Mouse (Mus musculus): ENCODE measurements at regions not wholly inside any gene's neighbourhood (a gene's known extent, or its start where the extent isn't known, plus 50 kb on each side); places are given as distances from the start of the nearest gene placed in this dataset.

- H3K27ac ChIP-seq (ENCODE audit: low read depth, low read length), result no peak overlapping the region
- 67% methylated on average over 4 of the region's 4 CpGs for WGBS (ENCODE audit: insufficient replicate concordance)
Observed at GRCm38 (mm10) chr10:17260615-17261014, 462.4 kb upstream of the Cited2 start.

DNA sequence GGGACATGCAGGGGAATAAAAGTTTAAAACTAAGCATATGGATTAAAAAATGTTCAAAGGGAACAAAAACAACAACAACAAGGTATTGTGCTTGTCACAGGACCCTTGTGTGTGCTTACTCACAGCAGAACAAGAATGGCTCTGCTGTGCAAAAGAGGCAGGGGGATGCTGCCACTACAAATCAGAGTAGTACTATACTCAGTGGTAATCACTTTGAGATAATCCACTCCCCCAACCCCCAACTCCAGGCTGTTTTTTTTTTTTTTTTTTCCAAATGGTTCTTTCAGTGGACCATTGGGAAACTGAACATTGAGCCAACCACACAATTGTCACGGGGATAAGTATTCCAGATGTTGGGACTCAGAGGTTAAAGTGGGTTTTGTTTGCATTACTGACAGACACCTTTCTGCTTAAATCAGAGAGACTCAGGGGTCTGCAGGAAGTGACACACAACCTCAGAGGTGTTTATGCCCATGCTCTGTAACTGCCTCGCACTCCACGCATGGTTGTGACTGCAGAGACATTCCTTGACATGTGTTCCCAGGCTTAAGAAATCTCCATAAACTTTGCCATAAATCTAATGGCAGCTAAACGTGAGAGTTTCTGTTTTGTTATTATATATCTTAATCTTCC, 461.7 kb upstream of the Cited2 start:
- no peak overlapping the region for H3K4me3 ChIP-seq (ENCODE audit: low read depth, low read length)
- H3K9me3 ChIP-seq (replicated peaks; ENCODE audit: control insufficient read depth, low read length), result no peaks in the 10 kb centered on the region
- H3K4me2 ChIP-seq, result no peak overlapping the region
- H3K4me1 ChIP-seq (ENCODE audit: control insufficient read depth, insufficient read depth, low read length), result no peaks in the 10 kb centered on the region
- 66% methylated on average over 4 of the region's 4 CpGs for WGBS (ENCODE audit: insufficient replicate concordance)
- no peak overlapping the region for H3K9ac ChIP-seq (ENCODE audit: low read depth, low read length)
- no peak for ATAC-seq (replicated peaks; ENCODE audit: insufficient number of reproducible peaks, low FRiP score, low TSS enrichment)
- H3K27ac ChIP-seq (ENCODE audit: low read depth, low read length), result no peak overlapping the region
- no peaks in the 10 kb centered on the region for H3K27me3 ChIP-seq (ENCODE audit: control insufficient read depth, insufficient read depth, low read length)
- H3K36me3 ChIP-seq (ENCODE audit: control insufficient read depth, insufficient read depth, low read length), result no peaks in the 10 kb centered on the region

More at GRCm38 (mm10) chr10:17260615-17261014, 462.4 kb upstream of the Cited2 start:
- H3K4me1 ChIP-seq (ENCODE audit: control insufficient read depth, insufficient read depth, low read length), result no peaks in the 10 kb centered on the region
- H3K9me3 ChIP-seq (replicated peaks; ENCODE audit: control insufficient read depth, low read length), result no peaks in the 10 kb centered on the region
- H3K4me2 ChIP-seq, result no peak overlapping the region
- no peak for ATAC-seq (replicated peaks; ENCODE audit: insufficient number of reproducible peaks, low FRiP score, low TSS enrichment)
- no peak overlapping the region for H3K9ac ChIP-seq (ENCODE audit: low read depth, low read length)
- H3K4me3 ChIP-seq (ENCODE audit: low read depth, low read length), result no peak overlapping the region
- H3K36me3 ChIP-seq (ENCODE audit: control insufficient read depth, insufficient read depth, low read length), result no peaks in the 10 kb centered on the region
- H3K27me3 ChIP-seq (ENCODE audit: control insufficient read depth, insufficient read depth, low read length), result no peaks in the 10 kb centered on the region

DNA sequence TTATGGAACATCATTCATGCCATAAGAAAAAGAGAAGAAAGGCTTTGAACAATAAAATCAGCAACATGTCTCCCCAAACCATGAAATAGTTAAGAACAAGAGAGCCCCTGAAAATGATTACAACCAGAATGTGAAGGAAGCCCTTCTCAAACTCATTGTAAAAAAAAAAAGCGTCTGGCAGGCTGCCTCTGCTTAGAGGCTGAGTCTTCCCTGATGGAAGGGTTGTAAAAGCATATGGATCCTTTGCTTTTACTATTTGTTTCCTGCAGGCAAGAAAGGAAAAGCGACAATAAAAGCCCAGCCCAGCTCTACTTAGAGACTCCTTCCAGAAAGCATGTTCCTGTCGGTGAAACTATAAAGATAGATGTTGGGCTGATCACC, 461.2 kb upstream of the Cited2 start:
- no peak overlapping the region for H3K4me2 ChIP-seq
- no peaks in the 10 kb centered on the region for H3K36me3 ChIP-seq (ENCODE audit: control insufficient read depth, insufficient read depth, low read length)
- no peak overlapping the region for H3K9ac ChIP-seq (ENCODE audit: low read depth, low read length)
- H3K27me3 ChIP-seq (ENCODE audit: control insufficient read depth, insufficient read depth, low read length), result no peaks in the 10 kb centered on the region
- WGBS (ENCODE audit: insufficient replicate concordance), result 59% methylated on average over 3 of the region's 3 CpGs
- H3K9me3 ChIP-seq (replicated peaks; ENCODE audit: control insufficient read depth, low read length), result no peaks in the 10 kb centered on the region
- no peak for ATAC-seq (replicated peaks; ENCODE audit: insufficient number of reproducible peaks, low FRiP score, low TSS enrichment)
- no peak overlapping the region for H3K27ac ChIP-seq (ENCODE audit: low read depth, low read length)
- H3K4me3 ChIP-seq (ENCODE audit: low read depth, low read length), result no peak overlapping the region
- no peaks in the 10 kb centered on the region for H3K4me1 ChIP-seq (ENCODE audit: control insufficient read depth, insufficient read depth, low read length)

DNA sequence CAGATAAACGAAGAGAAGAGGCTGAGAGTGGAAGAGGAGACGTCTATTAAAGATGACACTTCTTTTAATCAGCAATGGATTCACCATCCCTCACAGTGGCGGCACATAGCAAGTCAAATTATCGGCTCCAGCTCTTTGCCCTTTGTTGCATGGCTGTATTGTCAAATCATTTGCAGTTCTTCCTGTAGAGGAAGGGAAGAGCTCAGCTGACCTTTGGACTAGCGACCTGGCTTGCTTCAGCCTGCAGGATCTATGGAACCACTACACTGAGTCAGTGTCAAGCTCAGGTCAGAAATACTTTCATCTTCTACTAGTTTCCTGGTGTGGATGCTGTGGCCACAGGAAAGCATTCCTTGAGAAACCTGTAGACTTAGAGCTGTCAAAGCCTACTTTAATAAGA, 450.4 kb upstream of the Cited2 start:
- Histone ChIP-seq H3K9ac (ENCODE audit: low read depth, low read length) (no peak overlapping the region), H3K27ac (ENCODE audit: low read depth, low read length) (no peak overlapping the region), H3K27me3 (ENCODE audit: control insufficient read depth, insufficient read depth, low read length) (no peaks in the 10 kb centered on the region), H3K4me2 (no peak overlapping the region), H3K4me3 (ENCODE audit: low read depth, low read length) (no peak overlapping the region), H3K9me3 (replicated peaks; ENCODE audit: control insufficient read depth, low read length) (no peaks in the 10 kb centered on the region), H3K4me1 (ENCODE audit: control insufficient read depth, insufficient read depth, low read length) (no peaks in the 10 kb centered on the region), H3K36me3 (ENCODE audit: control insufficient read depth, insufficient read depth, low read length) (no peaks in the 10 kb centered on the region)
- ATAC-seq (replicated peaks; ENCODE audit: insufficient number of reproducible peaks, low FRiP score, low TSS enrichment), result no peak
- WGBS (ENCODE audit: insufficient replicate concordance), result 63% methylated on average over 5 of the region's 5 CpGs

GRCm38 (mm10) chr10:17273855-17274254, 449.2 kb upstream of the Cited2 start:
- no peaks in the 10 kb centered on the region for H3K36me3 ChIP-seq (ENCODE audit: control insufficient read depth, insufficient read depth, low read length)
- ATAC-seq (replicated peaks; ENCODE audit: insufficient number of reproducible peaks, low FRiP score, low TSS enrichment), result no peak
- no peak overlapping the region for H3K4me2 ChIP-seq
- no peak overlapping the region for H3K9ac ChIP-seq (ENCODE audit: low read depth, low read length)
- WGBS (ENCODE audit: insufficient replicate concordance), result 81% methylated on average over 3 of the region's 3 CpGs
- H3K27me3 ChIP-seq (ENCODE audit: control insufficient read depth, insufficient read depth, low read length), result no peaks in the 10 kb centered on the region
- H3K9me3 ChIP-seq (replicated peaks; ENCODE audit: control insufficient read depth, low read length), result no peaks in the 10 kb centered on the region
- no peaks in the 10 kb centered on the region for H3K4me1 ChIP-seq (ENCODE audit: control insufficient read depth, insufficient read depth, low read length)
- H3K4me3 ChIP-seq (ENCODE audit: low read depth, low read length), result no peak overlapping the region
- H3K27ac ChIP-seq (ENCODE audit: low read depth, low read length), result no peak overlapping the region

DNA sequence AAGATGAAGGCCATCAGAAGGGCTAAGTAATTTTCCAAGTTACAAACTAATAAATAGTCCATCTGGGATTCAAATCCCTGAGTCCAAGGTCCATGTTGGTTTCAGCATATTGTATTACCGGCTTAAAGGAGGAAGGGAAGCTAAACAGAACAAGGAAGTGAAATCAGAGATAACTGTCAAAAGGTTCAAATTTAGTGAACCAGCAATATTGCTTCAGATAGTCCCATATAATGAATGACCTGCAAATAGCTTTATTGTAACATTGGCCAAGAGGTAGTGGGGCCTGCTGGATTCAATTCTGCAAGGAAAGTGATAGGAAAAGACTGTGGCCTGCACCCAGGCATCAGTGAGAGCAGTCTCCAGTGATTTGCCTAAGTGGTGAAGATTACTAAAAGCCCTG, 447.8 kb upstream of the Cited2 start:
- Histone ChIP-seq H3K4me1 (ENCODE audit: control insufficient read depth, insufficient read depth, low read length) (no peaks in the 10 kb centered on the region), H3K9me3 (replicated peaks; ENCODE audit: control insufficient read depth, low read length) (no peaks in the 10 kb centered on the region), H3K27me3 (ENCODE audit: control insufficient read depth, insufficient read depth, low read length) (no peaks in the 10 kb centered on the region), H3K4me3 (ENCODE audit: low read depth, low read length) (no peak overlapping the region), H3K4me2 (no peak overlapping the region), H3K36me3 (ENCODE audit: control insufficient read depth, insufficient read depth, low read length) (no peaks in the 10 kb centered on the region), H3K27ac (ENCODE audit: low read depth, low read length) (no peak overlapping the region), H3K9ac (ENCODE audit: low read depth, low read length) (no peak overlapping the region)
- 83% methylated on average over 1 of the region's 1 CpGs for WGBS (ENCODE audit: insufficient replicate concordance)
- no peak for ATAC-seq (replicated peaks; ENCODE audit: insufficient number of reproducible peaks, low FRiP score, low TSS enrichment)

GRCm38 (mm10) chr10:17277911-17278310, 445.1 kb upstream of the Cited2 start:
- Histone ChIP-seq H3K36me3 (ENCODE audit: control insufficient read depth, insufficient read depth, low read length) (no peaks in the 10 kb centered on the region), H3K4me2 (no peak overlapping the region), H3K9ac (ENCODE audit: low read depth, low read length) (no peak overlapping the region), H3K9me3 (replicated peaks; ENCODE audit: control insufficient read depth, low read length) (no peaks in the 10 kb centered on the region), H3K27ac (ENCODE audit: low read depth, low read length) (no peak overlapping the region), H3K4me1 (ENCODE audit: control insufficient read depth, insufficient read depth, low read length) (no peaks in the 10 kb centered on the region), H3K4me3 (ENCODE audit: low read depth, low read length) (no peak overlapping the region), H3K27me3 (ENCODE audit: control insufficient read depth, insufficient read depth, low read length) (no peaks in the 10 kb centered on the region)
- no peak for ATAC-seq (replicated peaks; ENCODE audit: insufficient number of reproducible peaks, low FRiP score, low TSS enrichment)

DNA sequence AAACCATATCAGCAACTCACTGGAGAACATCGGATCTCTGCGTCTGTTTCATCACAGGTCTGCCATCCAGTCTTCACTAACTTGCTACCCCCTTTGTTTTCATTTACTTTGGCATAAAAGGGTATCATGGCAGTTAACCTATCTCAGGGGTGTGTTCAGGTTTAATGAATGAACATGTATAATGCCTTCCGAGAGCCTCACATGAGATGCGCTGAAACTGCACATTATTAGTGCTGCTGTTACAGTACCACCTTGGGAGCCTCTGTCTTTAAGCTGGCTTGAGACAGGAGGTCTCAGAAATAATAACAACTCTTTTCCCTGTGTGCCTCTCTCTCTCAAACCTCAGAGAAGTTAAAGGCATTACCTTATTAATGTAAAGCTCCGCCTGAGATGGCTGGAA, 438.2 kb upstream of the Cited2 start:
- ATAC-seq (replicated peaks; ENCODE audit: insufficient number of reproducible peaks, low FRiP score, low TSS enrichment), result no peak
- H3K4me1 ChIP-seq (ENCODE audit: control insufficient read depth, insufficient read depth, low read length), result no peaks in the 10 kb centered on the region
- H3K9me3 ChIP-seq (replicated peaks; ENCODE audit: control insufficient read depth, low read length), result no peaks in the 10 kb centered on the region
- H3K27me3 ChIP-seq (ENCODE audit: control insufficient read depth, insufficient read depth, low read length), result no peaks in the 10 kb centered on the region
- WGBS (ENCODE audit: insufficient replicate concordance), result 89% methylated on average over 5 of the region's 5 CpGs
- no peak overlapping the region for H3K9ac ChIP-seq (ENCODE audit: low read depth, low read length)
- no peak overlapping the region for H3K27ac ChIP-seq (ENCODE audit: low read depth, low read length)
- H3K4me3 ChIP-seq (ENCODE audit: low read depth, low read length), result no peak overlapping the region
- no peak overlapping the region for H3K4me2 ChIP-seq
- no peaks in the 10 kb centered on the region for H3K36me3 ChIP-seq (ENCODE audit: control insufficient read depth, insufficient read depth, low read length)

DNA sequence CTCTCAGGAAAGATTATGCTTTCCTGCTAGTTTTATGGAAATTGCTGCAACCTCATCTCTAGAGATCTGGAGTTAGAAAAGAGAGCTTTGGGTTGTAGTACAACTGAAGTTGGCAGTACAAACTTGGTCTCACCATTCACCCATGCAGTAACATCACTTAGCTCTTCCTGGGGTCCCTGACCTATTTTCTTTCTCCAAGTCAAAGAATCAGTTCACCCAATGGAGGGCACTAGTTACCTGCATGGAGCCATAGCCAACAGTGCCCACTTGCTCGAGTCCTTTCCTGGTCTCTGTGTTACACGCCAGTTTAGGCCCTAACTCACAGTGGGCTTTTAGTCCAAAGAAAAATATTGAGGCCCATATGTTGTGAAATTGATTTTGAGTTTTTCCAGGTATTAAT, 435.9 kb upstream of the Cited2 start:
- no peaks in the 10 kb centered on the region for H3K9me3 ChIP-seq (replicated peaks; ENCODE audit: control insufficient read depth, low read length)
- H3K4me2 ChIP-seq, result no peak overlapping the region
- WGBS (ENCODE audit: insufficient replicate concordance), result 70% methylated on average over 2 of the region's 2 CpGs
- H3K36me3 ChIP-seq (ENCODE audit: control insufficient read depth, insufficient read depth, low read length), result no peaks in the 10 kb centered on the region
- H3K4me3 ChIP-seq (ENCODE audit: low read depth, low read length), result no peak overlapping the region
- H3K4me1 ChIP-seq (ENCODE audit: control insufficient read depth, insufficient read depth, low read length), result no peaks in the 10 kb centered on the region
- no peak overlapping the region for H3K27ac ChIP-seq (ENCODE audit: low read depth, low read length)
- H3K9ac ChIP-seq (ENCODE audit: low read depth, low read length), result no peak overlapping the region
- H3K27me3 ChIP-seq (ENCODE audit: control insufficient read depth, insufficient read depth, low read length), result no peaks in the 10 kb centered on the region
- ATAC-seq (replicated peaks; ENCODE audit: insufficient number of reproducible peaks, low FRiP score, low TSS enrichment), result no peak
